Mouse (Mus musculus) central nervous system, embryonic 14 days (tissue): ENCODE measurements around the gene Snrpf. TPM values are rescaled to one million over a fixed set of nuclear protein-coding genes. Genes with fewer than 3 reads are reported as not detected.

Source experiments
- polyA plus RNA-seq: library from polyadenylated mRNA; depleted of rRNA; stranded (reverse); fragments of >200 nt; gene quantifications from 2 replicates; pipeline ENCODE4 v1.2.3, GENCODE M21; 2012; rRNA removed

Snrpf gene
- 139 and 148 TPM in 2 replicates for polyA plus RNA-seq

DNA sequence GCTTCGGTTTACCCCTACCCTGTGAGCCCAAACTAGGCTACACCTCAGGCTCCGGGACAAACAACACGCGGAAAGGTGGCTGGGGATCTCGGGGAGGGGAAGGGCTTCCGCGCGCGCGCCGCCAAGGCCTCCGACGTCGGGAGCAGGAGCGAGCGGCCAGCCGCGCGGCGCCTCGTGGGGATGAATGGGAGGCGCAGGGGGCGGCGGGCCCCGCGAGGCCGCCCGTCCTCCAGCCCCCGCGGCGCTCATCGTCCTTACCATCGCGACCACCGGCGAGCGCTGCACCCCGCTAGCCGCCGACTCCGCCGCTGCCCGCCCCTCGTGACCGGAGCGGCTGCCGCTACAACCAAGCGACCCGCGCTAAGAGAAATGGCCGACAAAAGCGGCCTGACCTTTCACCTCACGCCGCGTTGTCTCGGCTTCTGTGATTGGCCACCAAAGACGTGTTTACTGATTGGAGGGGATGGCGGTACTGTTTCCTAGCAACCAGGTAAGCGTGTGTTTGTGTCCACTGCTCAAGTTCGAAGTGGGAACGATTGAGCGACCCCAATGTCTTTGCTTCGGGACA is at the start of gene Snrpf:
Gene Snrpf (minus strand): TSS at position 426 of the 568 bp plus-strand sequence.

DNA sequence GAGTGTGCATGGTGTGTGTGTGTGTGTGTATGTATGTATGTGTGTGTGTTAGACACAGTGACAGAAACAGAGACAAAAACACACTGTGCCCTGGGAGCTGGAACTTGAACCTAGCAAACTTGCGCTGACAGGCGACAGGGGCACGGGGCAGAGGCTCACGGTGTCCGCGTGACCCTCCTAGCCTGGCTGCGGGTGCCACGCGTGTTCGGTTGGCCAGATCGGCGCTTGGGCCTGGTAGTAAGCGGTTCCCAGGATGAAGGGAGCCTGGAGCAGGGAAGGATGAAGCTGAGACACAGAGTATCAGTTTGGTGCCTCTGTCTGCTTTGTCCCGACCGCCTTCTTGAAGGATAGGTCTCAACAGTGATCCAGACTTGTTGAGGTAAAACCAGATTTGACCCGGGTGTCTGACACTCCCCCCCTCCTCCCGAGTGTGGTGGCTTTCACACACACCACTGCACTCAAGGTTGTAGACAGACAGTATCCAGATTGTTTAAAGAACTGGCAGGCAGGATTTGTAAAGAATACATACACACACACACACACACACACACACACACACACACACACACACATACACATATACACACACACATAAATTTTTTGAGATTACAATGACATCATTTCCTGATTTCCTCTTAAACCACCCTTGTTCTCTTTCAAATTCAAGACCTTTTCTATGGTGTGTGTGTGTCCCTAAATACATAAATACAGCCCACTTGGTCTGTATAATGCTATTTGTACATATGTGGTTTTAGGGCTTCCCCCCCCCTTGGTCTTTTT is 48.9 kb downstream of the Snrpf start, which contains the start of gene Ccdc38:
Gene Ccdc38 (plus strand): TSS at position 202 of the 780 bp plus-strand sequence.

DNA sequence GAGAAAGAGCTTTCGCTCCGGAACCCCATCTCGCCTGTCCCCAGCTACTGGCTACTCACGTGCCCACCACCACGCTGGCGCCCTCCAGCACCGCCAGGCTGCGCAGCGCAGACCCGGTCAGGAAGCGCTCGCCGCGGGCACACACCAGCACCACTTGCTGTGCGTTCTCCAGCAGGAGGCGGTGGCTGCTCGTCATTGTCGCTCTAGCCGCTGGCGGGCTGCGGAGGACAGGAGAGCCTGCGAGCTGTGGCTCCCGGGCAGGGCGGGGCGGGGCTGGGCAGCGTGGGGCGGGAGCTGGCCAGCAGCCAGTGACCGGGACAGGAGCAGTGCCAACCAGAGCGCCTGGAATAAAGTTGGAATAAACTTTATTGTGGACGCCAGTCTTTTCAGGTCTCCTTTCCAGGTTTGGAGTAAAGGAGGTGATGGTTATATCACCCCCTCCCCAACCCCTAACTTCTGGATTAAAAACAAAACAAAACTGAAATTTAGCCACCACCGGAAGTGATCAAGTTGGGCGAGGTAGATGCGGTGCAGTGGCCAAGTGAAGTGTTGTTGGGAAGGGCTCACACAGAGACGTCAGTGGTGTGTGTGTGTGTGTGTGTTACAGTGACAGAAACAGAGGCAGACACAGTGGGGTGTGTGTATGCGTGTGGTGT is 49.6 kb downstream of the Snrpf start, which contains the start of gene Amdhd1:
Gene Amdhd1 (minus strand): TSS at position 259 of the 656 bp plus-strand sequence.

Other genes starting within 250 kb of the Snrpf start
- gene Lta4h, start 136.3 kb downstream of the Snrpf start, polyA plus RNA-seq = 77.2 and 86.6 TPM in 2 replicates
- gene Hal, start 100.9 kb downstream of the Snrpf start, polyA plus RNA-seq = 0.10 and 0.20 TPM in 2 replicates
- 0.10 and 0.13 TPM in 2 replicates for gene Amdhd1, start 49.7 kb downstream of the Snrpf start, polyA plus RNA-seq
- 0.32 and 0.64 TPM in 2 replicates for gene Ccdc38, start 49.1 kb downstream of the Snrpf start, polyA plus RNA-seq
- gene Ntn4, start 51.0 kb upstream of the Snrpf start, polyA plus RNA-seq = 5.6 and 7.6 TPM in 2 replicates
- gene Usp44, start 241.8 kb upstream of the Snrpf start, polyA plus RNA-seq = 0.75 and 0.92 TPM in 2 replicates